Mouse (Mus musculus): Measurements from ENCODE around the gene Pkhd1.

- TF ChIP-seq CTCF (IDR thresholded peaks at IDR 0.05; ENCODE audit: control insufficient read depth, insufficient read depth, low read length), result peak; percentile 29; the same call in 1 of the 2 replicates
- no peak for TF ChIP-seq POLR2A (IDR thresholded peaks at IDR 0.05; ENCODE audit: borderline replicate concordance, control insufficient read depth, low read depth, low read length)
Observed at GRCm38 (mm10) chr1:20554398-20554797, 63.5 kb downstream of the Pkhd1 start.
